Mouse (Mus musculus) adrenal gland, postnatal 14 days (tissue): Measurements from ENCODE around the gene Ccdc63. TPM values are rescaled to one million over a fixed set of nuclear protein-coding genes. Genes with fewer than 3 reads are reported as not detected.
"Not testable (repeated sequence)": the region's sequence is repeated elsewhere in the genome, so short reads cannot be mapped to it uniquely, and the experiment has no call there.

Experiments
- DNase-seq: peaks from one replicate; pipeline ENCODE4 v3.0.0; 2021; ENCODE audit warnings: mixed read lengths
- long read RNA-seq, 2 experiments: library from polyadenylated mRNA; stranded (forward); transcript quantifications; one replicate each; pipeline ENCODE4 v2.0.0; 2021
- total RNA-seq: library from RNA; stranded (reverse); gene quantifications from 2 replicates; pipeline ENCODE4 v1.2.3, GENCODE M21; 2021

The Ccdc63 gene
- total RNA-seq: not detected in 2 replicates
- long read RNA-seq, experiment 1: 0 reads
- long read RNA-seq, experiment 2: 0 reads

DNA sequence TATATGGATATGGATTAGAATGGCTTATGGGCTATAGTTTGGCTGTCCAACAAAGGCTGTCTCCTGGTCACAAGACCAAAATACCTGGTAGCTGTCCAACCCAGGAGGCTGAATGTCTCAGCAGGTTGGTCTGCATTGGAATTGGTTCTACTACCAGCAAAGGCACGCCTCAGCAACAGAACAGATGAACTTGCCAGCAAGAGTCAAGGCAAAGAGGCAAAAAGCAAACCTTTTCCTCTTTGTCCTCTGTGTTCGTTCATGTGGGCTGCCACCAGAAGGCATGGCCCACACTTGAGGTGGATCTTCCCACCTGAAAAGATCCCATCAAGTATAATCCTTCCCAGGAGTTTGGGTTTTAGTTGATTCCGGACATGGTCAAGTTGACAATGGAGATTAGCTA lies at the start of gene Ccdc63:
Ccdc63 (minus strand) TSS at position 101 of the 400 bp plus-strand sequence.
- DNase-seq: no peak

DNA sequence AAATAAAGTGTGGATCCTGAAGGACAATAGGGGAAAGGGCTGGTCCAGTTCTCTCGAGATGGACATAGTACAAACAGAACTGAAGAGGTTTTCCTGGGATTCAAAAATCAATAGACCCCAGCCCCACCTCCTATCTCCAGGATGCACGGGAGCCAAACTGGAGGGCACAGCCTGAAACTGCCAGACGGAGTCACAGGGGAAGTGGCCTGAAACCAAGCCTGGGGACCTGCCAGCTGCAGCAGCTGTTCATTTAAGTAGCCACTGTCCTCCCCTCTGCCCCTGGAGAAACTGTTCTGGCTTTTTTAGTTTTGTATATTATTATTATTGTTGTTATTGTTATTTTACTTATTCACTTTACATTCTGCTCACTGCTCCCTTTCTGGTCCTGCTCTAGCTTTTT lies 48.5 kb upstream of the Ccdc63 start:
- DNase-seq: no peak

DNA sequence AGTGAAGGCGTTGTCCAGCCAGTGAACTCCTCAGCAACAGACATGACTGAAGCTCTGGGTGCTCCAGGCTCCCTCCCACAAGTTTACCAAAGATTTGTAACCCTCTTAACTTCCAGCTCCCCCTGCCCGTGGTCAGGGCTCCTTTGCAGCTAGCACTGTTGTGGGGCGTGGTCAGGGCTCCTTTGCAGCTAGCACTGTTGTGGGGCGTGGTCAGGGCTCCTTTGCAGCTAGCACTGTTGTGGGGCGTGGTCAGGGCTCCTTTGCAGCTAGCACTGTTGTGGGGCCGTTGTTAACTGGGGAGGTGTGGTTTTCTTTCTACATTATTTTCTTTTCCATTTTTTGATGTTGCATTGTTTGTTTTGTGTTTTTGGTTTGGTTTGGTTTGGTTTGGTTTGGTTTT lies 44.2 kb upstream of the Ccdc63 start:
- DNase-seq: not testable (repeated sequence)

DNA sequence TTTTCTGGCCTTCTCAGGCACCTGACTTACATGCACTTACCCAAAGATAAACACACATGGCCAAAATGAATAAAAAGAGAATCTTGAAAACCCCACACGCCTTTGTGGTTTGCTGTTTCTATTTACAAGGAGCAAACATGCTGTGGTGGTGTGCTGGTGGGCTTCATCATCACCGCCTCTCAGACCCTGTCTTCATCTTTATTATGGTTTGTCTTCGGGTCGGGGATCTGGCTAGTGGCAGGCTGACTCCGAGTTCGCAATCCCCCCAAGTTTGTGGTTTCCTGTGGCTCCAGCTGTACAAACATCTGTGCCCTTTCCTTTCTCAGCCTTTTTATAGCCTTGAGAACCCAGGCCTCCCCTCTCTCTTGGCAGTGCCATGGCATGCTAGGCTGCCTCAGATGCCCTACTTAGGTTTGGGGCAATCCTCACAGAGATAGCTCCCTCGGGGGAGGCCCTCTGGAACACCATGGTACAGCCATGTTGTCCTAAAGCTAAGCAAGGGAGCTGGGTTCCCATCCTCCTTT lies 43.7 kb upstream of the Ccdc63 start:
- DNase-seq: no peak

DNA sequence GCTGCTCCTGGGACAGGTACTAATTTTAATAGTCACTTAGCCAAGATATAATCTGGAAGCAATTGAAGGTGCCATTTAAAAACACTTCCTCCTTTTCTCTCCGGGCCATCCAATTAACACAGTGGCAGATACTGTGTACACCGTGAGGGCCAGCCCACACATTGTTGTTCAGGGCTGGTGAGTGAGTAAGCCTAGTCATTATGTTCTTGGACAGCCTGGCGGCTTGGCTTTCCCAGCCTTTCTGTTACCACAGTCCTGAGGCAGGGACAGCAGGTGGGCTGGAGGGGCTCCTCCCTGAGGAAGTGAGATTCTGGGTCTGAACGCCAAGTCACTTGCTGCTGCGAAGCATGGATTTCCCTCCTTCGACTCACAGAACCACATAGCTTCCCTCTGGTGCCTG lies 39.0 kb upstream of the Ccdc63 start:
- no peak for DNase-seq

DNA sequence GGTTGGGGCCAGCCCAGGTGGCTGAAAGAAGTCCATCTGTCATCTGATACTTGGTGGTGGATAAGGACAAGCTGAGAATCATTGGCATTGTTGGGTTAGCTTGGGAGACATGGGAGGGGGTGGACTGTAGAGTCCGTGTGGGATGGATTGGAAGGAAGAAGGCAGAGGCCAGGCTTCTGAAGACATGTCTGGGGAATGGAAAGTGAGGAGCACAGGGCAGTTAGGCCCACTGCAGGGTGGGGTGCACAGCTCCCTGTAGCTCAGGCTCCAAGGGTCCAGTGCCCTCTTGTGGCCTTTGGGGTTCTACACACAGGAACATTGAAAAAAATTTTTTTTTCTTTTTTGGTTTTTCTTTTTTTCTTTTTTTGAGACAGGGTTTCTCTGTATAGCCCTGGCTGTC lies 35.8 kb upstream of the Ccdc63 start:
- peak; percentile 80 for DNase-seq

DNA sequence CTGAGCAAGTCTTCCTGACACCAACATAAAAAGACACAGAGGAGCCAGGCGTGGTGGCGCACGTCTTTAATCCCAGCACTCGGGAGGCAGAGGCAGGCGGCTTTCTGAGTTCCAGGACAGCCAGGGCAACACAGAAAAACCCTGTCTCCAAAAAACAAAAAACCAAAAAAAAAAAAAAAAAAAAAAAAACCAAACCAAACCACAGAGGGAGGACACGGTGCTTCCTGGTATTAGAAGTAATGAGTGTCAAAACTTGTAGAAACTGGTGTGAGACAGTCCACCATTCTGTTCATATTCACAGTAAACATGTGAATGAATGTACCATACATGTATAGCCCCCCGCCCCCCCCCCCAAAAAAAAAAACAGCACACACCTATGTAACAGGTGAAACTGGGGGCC lies 35.3 kb upstream of the Ccdc63 start:
- no peak for DNase-seq

DNA sequence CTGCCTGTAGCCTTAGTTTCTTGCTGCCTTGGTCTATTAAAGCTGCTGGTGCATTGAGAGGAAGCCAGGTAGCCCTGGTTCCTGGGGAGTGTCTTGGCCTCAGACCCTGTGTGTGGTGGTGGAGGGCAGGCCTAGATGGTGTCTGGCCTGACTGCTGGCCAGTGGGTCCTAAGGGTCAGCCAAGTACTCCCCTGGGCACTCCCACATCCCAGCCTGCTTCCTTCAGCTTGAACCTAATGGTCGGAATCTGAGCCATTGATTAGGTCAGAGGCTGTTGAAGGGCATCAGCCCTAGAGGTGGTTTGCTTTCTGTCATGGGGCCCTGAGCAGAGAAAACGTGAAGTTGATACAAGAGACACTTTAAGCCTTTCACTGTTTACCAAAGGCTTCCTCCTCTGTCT lies 34.8 kb upstream of the Ccdc63 start:
- no peak for DNase-seq

DNA sequence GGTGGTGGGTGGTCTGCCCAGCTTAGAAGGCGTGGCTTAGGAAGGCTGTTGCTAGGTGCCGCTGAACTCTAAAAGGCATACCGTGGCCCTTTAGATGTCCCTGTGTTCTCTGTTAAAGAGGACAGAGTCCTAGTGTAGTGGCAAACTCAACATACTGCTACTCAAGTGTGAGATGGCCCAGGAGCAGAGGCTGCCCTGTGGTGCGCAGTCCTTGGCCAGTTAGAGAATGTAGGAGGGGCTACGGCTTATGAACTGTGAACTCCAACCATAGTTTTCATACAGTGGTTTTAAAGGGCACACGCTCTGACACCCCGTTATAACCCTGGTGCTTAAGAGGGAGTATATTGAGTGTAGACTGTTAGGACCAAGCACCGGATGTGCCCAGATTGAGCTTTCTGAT lies 30.4 kb upstream of the Ccdc63 start:
- DNase-seq: no peak

DNA sequence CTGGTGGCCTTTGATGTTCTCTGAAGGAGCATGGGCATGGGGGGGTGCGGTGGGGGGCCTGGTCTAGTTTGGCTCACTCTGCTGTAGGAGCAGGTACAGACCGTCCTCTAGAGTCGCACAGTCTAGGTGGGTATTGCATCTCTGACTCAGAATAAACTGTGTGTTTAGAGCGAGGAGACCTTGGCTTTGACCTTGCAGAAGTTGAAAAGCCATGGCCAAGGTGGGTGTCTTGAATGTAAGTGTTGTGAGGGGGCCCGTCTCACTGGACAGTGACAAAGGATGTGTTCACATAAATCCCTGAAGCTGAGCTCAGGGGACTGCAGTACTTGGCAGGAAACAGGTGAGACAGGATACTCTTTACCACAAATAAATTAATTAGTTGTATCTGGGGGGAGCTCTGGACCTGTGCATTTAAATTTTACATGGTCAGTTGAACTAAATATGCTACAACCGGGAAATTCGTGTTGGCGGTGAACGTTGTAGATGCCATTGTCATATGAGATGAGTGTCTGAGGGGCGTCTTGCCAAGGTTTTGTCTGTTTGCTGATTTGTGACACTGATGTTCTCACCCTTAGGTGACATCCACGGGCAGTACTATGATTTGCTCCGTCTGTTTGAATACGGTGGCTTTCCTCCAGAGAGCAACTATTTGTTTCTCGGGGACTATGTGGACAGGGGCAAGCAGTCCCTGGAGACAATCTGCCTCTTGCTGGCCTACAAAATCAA lies 27.9 kb upstream of the Ccdc63 start:
- DNase-seq: peak; percentile 43

DNA sequence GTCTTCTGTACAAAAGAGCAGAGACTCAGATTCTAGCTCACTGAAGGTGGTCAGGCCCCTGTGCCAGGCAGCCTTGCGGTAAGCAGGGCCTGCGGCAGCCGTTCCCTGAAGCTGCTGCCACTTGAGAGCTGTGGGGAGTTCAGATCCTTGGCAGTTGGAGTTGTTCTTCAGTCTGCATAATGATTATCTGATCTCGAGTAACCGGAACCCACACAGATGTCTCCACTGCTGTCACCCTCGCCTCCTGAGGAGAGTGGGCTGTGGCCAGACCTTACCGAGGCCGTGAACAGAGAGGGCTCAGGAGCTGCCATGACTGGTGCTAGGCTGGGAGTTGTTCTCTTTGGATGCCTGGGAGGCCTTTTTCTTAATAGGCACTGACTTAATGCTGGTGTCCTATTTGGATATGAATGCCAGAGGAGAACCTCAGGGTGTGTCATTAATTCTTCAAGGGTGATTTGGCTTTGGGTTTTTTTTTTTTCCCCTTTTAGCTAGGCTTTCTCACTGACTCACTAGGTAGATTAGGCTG lies 26.1 kb upstream of the Ccdc63 start:
- no peak for DNase-seq

DNA sequence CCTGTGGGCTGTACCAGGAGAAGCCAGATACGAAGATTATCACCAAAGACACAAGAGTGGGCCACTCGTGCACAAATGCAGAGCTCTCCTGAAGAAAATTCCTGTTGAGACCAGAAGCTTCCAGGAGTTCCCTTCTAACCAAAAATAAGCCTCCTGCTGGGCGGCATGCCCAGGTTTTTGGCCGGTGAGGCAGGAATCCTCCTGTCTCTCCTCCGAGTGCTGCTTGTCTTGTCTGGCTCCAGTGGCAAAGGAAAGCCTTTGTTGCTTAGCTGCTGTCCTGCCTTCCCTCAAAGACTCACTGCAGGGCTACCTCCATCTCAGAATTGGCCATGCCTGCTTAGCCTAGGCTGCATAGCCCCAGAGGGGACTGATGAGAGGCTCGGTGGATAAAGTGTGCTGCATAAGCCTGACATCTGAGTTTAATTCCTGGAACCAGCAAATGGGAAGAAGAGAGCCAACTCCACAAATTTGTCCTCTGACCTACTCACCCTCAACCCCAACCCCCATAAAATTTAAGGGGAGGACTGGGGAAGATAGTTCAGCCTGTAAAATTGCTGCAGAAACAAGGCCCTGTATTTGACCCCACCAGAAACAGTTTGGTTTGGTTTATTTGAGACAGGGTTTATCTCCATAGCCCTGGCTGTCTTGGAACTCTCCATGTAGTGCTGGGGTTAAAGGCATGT lies 24.8 kb upstream of the Ccdc63 start:
- no peak for DNase-seq

DNA sequence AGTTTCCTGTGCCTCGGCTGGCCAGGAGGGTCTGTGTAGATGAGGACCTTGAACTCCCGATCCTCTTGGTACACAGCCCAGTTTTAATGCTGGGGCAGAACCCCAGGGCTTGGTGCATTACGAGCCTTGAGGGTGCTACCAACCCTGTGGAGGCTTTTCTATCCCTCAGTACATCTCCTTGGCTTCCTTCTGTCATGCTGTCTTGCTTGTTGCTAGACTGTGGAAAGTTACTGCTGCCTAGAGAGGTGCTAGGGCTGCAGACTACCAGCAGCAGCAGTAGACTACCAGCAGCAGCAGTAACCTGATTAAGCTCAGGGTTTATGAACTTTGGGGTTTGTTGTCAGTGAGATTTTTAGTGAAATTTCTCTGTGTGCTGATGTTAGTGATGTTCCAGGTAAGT lies 23.4 kb upstream of the Ccdc63 start:
- no peak for DNase-seq

DNA sequence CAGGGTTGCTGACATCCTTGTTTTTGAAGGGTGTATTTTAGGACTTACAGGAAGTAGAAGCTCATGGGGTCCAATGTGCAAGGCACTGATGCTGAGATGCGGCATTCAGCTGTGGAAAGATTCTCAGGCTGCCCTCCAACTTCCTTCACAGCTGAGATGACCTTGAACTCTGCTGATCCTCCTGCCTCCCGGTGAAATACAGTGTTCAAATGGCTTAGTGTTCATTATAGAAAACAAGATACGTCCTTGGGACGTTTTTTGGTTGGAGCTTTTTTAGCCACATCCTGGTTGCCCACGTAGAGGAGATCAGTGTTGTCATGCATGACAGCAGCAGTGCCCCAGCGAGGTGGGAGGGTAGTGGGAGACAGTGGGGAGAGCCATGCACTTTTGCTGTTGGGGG lies 22.6 kb upstream of the Ccdc63 start:
- no peak for DNase-seq

DNA sequence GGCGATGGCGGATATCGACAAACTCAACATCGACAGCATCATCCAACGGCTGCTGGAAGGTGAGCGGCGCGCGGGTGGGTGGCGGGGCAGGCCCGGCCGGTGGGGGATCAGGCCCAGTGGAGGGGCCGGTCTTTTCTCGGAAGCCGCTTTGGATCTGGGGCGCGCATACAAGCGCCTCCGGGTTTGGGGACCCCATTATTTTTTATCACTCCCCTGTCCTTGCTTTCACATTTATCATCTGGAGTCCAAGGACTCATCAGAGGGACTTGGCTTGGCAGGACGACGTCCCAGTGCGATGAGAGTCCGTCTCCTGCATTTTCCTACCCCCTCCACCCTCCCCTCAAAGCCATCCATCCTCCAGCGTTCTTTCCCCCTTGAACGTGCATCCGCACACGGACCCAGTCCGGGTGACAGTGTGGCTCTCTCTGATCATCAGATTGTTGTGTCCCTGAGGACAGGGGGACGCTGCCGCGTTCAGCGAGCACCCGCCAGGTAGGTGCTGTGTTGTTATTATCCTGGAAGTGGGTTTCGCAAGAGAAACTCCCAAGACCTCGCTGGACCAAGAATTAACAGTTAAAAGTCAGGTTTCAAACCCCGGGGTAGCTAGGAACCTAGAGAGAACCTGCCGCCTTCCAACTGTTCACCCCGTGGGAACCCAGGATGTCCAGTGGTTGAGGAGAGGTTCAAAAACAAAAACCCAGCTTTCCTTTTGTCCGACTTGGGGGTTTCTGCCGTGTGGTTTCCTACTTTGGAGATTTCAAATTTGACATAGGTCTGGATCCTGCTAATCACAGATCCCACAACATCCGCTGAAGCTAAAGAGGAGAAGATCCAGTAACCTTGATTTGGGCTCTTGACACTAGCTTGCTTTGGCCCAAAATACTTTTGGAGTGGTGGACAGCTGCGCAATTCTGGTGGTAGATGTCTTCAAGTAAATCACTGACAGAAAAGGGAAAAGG lies 18.2 kb upstream of the Ccdc63 start:
- peak; percentile 47 for DNase-seq

DNA sequence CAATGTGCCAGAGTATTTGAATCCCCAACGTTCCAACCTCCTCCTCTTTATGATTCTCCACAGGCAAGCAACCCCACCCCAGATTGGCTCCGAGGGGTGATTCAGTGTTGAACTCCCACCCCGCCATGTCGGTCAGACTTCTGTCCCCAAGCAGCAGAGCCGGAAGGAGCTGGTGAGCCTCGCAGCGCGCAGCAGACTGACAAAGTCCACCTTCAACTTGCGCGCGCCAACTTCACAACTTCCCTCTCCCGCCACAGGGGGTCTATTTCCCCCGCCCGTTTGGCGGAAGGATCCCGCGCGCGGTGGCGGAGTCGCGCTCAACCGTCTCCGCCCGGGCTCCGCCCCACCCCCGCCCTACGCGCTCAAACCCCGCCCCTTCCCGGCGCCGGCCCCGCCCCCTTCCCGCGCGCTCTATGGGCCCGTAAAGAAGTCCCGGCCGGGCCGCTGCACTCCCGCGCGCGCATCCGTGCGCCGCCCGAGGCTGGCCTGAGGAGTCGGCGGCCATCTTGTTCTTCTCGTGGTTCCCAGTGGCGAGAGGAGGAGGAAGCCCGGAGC lies 17.3 kb upstream of the Ccdc63 start, which contains the start of gene Ppp1cc:
Ppp1cc (plus strand) TSS at position 452 of the 555 bp plus-strand sequence.
- peak; percentile 97 for DNase-seq

DNA sequence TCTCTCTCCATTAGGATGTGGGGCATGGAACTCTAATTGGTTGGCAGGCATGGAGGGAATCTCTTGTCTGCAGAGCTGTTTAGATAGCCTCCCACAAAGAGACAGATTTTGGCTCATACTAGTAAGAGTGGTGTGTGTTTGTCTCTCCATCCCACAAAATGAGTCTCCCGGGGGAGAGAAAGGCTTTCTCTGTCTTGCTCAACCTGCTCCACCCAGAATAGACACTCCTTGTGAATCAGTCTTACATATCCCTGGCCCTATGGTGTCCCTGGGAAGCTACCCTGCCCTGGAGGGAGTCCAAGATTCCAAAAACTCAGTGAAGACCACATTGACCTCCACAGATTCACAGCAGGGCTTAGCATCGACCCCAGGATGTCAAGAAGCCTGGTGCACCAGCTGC lies 15.9 kb upstream of the Ccdc63 start:
- no peak for DNase-seq

DNA sequence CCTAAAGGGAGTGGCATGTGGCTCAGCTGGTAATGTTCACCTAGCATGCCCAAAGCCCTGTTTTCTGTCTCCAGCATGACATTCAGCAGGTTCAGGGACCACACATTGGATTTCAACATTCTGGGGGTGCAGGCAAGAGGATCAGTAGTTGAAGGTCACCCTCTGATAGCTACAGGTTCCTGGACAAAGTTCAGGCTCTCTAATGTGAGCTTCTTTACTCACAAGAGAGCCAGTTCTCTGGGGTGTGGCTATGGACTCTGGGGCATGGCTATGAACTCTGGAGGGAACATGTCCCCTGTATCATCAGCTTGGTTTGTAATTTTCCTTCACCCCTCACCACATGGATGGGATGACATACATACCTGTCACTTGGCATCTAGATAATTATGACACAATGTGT lies 15.0 kb upstream of the Ccdc63 start:
- no peak for DNase-seq

DNA sequence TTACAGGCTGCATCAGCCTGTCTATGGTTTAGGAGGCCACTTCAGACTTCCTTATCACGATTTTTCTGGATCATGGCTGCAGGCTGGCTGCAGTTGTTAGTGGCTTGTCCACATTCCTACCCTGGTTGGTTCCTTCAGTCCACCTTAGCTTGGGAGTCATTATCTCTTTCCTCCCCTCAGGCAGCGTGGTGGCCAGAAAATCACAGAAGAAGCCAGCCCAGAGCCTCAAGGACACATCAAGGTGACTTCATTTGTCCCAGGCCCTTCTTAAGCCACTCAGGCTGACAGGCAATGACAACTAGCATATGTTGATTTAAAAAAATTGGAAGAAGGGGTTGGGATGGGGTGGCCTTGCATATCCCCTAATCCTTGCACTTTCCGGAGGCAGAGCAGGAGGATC lies 14.2 kb upstream of the Ccdc63 start:
- DNase-seq: no peak

DNA sequence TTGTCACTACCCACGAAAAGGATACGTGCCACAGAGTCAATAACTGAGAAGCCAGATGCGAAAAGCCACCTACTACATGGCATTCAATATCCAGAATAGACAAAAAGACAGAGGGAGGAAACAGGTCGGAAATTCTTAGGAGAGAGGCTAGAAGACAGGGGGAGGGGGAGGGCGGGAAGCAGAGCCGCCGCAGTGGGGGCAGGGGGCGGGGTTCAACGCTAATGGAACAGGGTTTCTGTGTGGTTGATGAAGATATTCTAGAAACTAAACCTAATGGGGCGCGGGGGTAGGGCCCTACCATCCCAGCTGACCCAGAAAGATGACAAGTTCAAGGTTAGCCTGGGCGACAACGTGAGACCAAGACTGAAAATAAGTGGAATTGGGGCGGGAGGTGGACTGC lies 13.4 kb upstream of the Ccdc63 start:
- DNase-seq: no peak

DNA sequence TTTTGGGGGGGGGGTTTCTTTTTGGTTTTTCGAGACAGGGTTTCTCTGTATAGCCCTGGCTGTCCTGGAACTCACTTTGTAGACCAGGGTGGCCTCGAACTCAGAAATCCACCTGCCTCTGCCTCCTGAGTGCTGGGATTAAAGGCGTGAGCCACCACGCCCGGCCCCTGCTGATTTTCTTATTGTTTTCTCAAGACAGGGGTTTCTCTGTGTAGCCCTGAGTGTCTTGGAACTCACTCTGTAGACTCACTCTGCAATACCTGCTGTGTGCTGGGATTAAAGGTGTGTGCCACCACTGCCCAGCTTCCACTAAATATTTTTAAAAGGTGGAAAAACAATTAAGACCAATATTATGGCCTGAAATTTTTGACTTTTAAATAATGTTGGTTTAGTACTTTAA lies 11.9 kb upstream of the Ccdc63 start:
- not testable (repeated sequence) for DNase-seq

DNA sequence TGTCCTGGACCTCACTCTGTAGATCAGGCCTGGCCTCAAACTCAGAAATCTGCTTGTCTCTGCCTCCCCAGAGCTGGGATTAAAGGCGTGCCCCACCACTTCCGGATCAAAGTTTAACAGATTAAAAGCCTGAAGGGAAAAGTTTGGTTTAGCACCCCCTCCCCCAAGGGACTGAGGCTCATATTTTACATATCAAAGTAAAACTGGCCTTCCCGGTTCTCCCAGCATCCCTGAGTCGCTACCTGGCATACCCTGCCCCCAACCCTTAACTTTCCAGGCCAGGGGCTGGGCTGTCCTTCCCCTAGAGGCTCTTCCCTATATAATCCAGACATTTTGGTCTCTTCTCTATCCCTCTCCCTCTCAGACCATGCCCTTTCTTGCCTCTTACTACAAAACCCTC lies 8.6 kb upstream of the Ccdc63 start:
- DNase-seq: no peak
